8 mouse cellular contexts compared by ENCODE assay signal in the genomic region with DNA sequence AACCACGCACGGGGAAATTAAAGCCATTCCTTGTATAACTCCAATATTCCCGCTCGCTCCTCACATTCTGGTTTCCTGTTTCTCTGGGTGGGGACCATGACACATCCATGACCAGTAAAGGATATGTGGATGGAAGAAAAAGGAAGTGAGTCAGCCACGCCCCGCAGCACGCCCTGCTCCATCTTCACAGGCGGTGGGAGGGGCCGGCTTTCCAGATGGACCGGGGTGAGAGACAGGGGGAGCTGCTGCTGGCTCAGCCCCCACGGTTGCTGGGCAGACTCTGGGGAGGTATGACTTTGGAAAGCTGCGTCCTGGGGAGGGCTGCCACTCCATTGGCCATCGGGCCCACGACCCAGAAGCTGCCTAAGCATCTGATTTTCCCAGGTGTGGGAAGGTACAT. TPM values are rescaled to one million over a fixed set of nuclear protein-coding genes. Genes with fewer than 3 reads are reported as not detected.
A peak's percentile ranks its signal among the peaks of the same experiment; 100 is the strongest.
DNase-seq lines count a peak whose midpoint lies in the region; ATAC-seq and TF ChIP-seq lines count a peak whose summit lies in the region.
"Had no signal": no experiment of that assay in that cellular context is flagged by ENCODE, and none has a peak within 500 bp of the region (broad histone marks: within the 10 kb centered on the region; RNA-seq: fewer than 3 reads in every experiment).

No protein-coding gene starts in this region.

- H3K9me3 ChIP-seq in midbrain, embryonic 12.5 days: no peaks in the 10 kb centered on the region
- H3K9me3 ChIP-seq in midbrain, embryonic 15.5 days: no peaks in the 10 kb centered on the region

- peaks cover 9% of the 10 kb centered on the region for H3K36me3 ChIP-seq in midbrain, embryonic 12.5 days
- H3K36me3 ChIP-seq in midbrain, embryonic 15.5 days (replicated peaks): 0 out of 2 replicates have a peak, but pooled peaks cover 3% of the 10 kb centered on the region

- 0 out of 2 replicates have a peak overlapping the region, but pooled peaks have one; percentile 36 for H3K27ac ChIP-seq in midbrain, embryonic 12.5 days (replicated peaks)
- H3K27ac ChIP-seq in midbrain, embryonic 15.5 days: no peak overlapping the region
- H3K27ac ChIP-seq: macrophage had no signal

- TF ChIP-seq POLR2A in brain, embryonic 14.5 days (IDR thresholded peaks at IDR 0.05; ENCODE audit: borderline replicate concordance, extremely low read depth, insufficient read depth, insufficient read length, poor library complexity, severe bottlenecking): no peak

- peak; percentile 41 for DNase-seq in brain, embryonic 14.5 days (ENCODE audit: low read depth)
- peak; percentile 98 for DNase-seq in heart, adult 11 months
- DNase-seq in kidney, postnatal 25 days: peak; percentile 55 to 59
- DNase-seq in lung, postnatal 36 days: peak; percentile 62
- DNase-seq in spleen, adult 12 weeks (ENCODE audit: low spot score): no peak

- H3K4me2 ChIP-seq in midbrain, embryonic 12.5 days (replicated peaks): no peak overlapping the region
- no peak overlapping the region for H3K4me2 ChIP-seq in midbrain, embryonic 15.5 days

- no peak overlapping the region; the same call in 1 of the 2 replicates for H3K9ac ChIP-seq in midbrain, embryonic 12.5 days (replicated peaks)
- H3K9ac ChIP-seq in midbrain, embryonic 15.5 days: no peak overlapping the region

- H3K4me1 ChIP-seq in midbrain, embryonic 12.5 days: no peaks in the 10 kb centered on the region; the same call in 1 of the 2 replicates
- H3K4me1 ChIP-seq in midbrain, embryonic 15.5 days: 0 out of 2 replicates have a peak, but pooled peaks cover 3% of the 10 kb centered on the region

- H3K4me3 ChIP-seq in midbrain, embryonic 12.5 days: no peak overlapping the region
- H3K4me3 ChIP-seq in midbrain, embryonic 15.5 days: no peak overlapping the region

- ATAC-seq in midbrain, embryonic 12.5 days (ENCODE audit: low FRiP score, low read depth): no peak
- no peak for ATAC-seq in midbrain, embryonic 15.5 days (replicated peaks)

- 35% methylated on average over 14 of the region's 14 CpGs for WGBS in midbrain, embryonic 12.5 days
- 37% methylated on average over 14 of the region's 14 CpGs for WGBS in midbrain, embryonic 15.5 days

- no peak for TF ChIP-seq CTCF in brain, embryonic 14.5 days (IDR thresholded peaks at IDR 0.05; ENCODE audit: borderline replicate concordance, extremely low read depth, insufficient read depth, insufficient read length)

- H3K27me3 ChIP-seq in midbrain, embryonic 12.5 days: no peaks in the 10 kb centered on the region
- H3K27me3 ChIP-seq in midbrain, embryonic 15.5 days (replicated peaks): no peaks in the 10 kb centered on the region

RNA-seq across cellular contexts. Expression of a gene that starts 16.5 kb away (rescaled TPM):
- polyA plus RNA-seq in midbrain, embryonic 12.5 days (2016; fragmentation: Nextera tagmentation; extraction: Ambion mirVana): 2.5 and 3.7 TPM in 2 replicates
- polyA plus RNA-seq in midbrain, embryonic 15.5 days (2015; fragmentation: Nextera tagmentation; extraction: Ambion mirVana): 1.1 and 1.4 TPM in 2 replicates
- polyA plus RNA-seq in brain, embryonic 14.5 days (2012; rRNA removed): 0.60 and 0.98 TPM in 2 replicates

RNA-seq across cellular contexts. Expression of a gene that starts 16.6 kb away (rescaled TPM):
- 101 and 107 TPM in 2 replicates for polyA plus RNA-seq in midbrain, embryonic 12.5 days (2016; fragmentation: Nextera tagmentation; extraction: Ambion mirVana)
- 107 and 109 TPM in 2 replicates for polyA plus RNA-seq in midbrain, embryonic 15.5 days (2015; fragmentation: Nextera tagmentation; extraction: Ambion mirVana)
- 145 and 157 TPM in 2 replicates for polyA plus RNA-seq in brain, embryonic 14.5 days (2012; rRNA removed)

RNA-seq across cellular contexts. Expression of a gene that starts 57.1 kb away (rescaled TPM):
- polyA plus RNA-seq in midbrain, embryonic 12.5 days (2016; fragmentation: Nextera tagmentation; extraction: Ambion mirVana): 5.4 and 6.1 TPM in 2 replicates
- polyA plus RNA-seq in midbrain, embryonic 15.5 days (2015; fragmentation: Nextera tagmentation; extraction: Ambion mirVana): 37.3 and 38.2 TPM in 2 replicates
- polyA plus RNA-seq in brain, embryonic 14.5 days (2012; rRNA removed): 26.9 and 28.2 TPM in 2 replicates
- polyA plus RNA-seq: macrophage had no signal
